Mouse (Mus musculus) adrenal gland, postnatal 36 days (tissue): ENCODE data around the gene Cacna1c. TPM values are rescaled to one million over a fixed set of nuclear protein-coding genes. Genes with fewer than 3 reads are reported as not detected.
"Not testable (repeated sequence)": the region's sequence is repeated elsewhere in the genome, so short reads cannot be mapped to it uniquely, and the experiment has no call there.

Experiments used
- DNase-seq, 2 experiments: peaks; one replicate each; pipeline ENCODE4 v3.0.0; 2021; ENCODE audit warnings: mixed read lengths in 1 of 2
- total RNA-seq, 2 experiments: library from RNA; stranded (reverse); gene quantifications; 2 replicates each; pipeline ENCODE4 v1.2.3; 2021

The Cacna1c gene
- total RNA-seq, 2 experiments from 2014 or later: 85.2 to 128 TPM

DNA sequence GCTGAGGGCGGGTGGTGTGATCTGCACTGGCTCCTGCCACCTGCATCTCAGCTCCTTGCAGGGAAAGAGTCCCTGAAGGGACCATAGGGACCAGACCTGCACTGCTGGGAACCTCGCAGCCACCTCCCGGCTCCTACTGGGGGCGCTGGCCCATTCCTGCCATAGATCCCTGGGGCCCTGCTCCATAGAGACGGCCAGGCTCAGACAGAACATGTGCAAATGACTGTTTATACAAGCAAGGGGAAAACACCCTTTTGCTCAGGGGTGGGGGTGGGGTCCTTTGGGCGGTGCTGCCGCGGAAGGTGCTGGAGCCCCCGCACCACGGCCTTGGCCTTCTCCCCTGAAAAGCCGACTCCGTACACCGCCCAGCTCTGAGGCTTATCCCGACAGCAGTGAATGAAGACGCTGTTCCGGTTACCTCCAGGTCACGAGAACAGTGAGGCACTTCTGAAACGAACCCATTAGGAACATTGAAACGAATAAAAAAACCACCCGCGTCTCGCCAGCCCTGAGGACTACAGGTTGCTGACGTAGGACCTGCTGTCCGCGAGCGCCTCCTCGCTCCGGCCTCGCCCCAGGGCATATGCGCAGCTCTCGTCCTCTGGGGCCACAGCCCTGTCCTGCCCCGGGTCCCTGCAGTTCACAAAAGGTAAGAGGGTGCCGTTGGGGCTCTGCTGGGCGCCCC lies 602.7 kb downstream of the Cacna1c start:
- DNase-seq: peak; percentile 16 to 24

DNA sequence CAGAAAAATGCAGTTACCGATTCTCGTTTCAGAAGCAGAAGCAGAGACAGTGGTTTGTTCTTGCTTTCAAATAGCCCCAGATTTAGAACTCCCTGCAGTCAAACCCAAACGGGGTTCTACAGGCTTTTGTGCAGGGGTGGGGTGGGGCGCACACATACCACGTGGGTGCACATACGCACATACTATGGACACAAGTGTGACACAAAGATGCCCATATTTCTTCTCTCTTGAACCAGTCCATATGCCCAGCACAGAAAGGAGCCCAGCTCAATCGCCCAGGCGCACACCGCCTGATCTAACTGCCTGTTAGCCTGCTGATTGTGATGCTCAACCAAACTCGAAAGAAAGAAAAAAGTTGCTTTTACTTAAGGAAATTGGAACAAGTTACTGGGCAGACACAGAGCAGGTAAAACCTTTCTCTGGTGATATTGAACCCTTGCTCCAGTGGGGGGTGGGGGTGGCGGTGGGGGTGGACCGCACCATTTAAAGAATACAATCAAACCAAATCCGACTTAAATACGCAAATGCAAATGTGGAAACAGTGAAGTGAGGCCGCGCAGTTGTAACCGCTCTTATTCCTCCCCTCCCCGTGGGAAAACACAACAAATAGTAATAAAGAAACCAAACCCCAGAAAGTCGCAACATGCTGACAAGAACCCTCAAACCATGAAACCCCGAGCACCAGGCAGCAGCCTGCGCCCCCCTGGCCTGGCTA lies 603.4 kb downstream of the Cacna1c start:
- no peak for DNase-seq

DNA sequence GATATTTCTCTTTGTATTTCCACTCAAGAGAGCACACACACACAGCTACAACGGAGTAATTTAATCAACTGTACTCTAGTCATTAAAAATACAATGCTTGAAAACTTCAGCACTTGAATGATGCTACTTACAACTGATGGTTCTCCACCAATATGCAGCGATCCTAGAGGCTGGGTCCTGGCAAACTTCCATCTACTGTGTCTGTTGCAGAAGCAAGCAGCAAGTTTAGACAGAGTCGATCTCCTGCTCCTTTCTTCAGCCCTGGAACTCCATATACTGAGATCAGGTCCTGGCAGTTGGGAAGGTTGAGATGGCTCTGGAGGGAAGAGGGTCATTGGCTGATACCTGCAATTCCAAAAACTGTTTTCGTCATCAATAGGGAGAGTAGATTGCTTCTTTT lies 617.5 kb downstream of the Cacna1c start:
- DNase-seq: not testable (repeated sequence)

DNA sequence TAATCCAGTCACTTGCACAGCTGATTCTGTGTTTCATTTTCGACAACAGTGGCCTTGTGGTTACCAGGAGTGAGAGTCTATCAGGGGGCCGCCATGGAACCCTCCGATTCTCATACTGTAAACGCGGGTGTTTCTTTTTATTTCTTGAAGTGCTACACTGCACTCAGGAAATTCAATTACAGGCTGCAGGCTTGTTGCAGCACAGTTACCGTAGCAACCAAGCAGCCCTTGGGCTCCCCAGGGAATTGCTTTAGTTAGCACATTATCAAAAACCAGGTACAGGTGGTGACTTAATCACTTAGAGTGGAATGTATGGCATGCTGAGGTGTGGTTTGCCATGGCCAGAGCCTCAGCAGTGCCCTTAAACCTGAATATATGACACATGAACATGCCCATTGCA lies 621.9 kb downstream of the Cacna1c start:
- DNase-seq: no peak

DNA sequence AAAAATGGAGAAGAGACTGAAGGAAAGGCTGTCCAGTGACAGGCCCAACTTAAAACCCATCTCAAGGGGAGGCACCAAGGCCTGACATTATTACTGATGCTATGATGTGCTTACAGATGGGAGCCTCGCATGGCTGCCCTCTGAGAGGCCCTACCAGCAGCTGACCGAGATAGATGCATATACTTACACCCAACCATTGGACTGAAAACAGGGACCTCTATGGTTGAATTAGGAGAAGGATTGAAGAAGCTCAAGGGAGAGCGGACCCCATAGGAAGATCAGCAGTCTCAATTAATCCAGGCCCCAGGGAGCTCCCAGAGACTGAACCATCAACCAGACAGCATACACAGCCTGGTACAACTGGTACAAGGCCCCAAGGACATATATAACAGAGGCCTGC lies 628.4 kb downstream of the Cacna1c start:
- no peak for DNase-seq

DNA sequence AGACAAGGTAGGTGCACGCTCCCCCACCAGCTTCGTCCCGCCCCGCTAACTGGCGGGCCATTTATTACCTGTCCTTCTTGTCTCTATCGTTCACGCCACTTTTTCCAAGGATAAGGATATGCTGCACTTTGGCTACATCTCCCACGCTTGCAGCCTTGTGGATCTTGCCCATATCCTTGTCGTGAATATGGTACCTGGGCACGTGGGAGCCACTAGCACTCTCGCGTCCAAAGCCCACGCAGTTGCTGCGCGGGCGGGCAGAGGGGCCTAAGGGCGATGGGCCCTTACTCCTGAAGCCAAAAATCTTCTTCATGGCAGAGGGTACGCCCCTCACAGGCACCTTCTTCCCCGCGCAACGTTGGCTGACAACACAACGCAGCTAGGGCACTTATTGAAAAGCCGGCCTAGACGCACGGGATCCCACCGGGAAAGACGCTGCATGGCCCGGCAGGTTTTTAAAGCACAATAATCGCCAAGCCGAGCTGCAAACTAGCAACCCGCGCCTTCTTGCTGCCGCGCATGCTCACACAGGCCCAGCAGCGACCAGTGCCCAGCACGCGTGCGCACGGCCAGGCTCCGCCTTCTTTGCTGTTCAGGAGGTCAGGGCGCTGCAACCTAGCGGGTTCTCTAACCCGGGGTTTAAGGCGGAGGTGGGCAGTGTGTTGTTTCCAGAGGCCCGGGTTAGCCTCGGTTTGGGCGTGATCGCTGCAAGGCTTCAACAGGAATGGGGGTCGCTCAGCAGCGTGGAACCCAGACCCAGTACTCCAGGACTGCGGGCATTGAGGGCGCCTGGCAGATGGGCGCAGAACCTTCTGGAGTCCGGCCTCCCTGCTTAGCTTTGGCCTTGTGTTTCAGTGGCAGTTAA lies 634.2 kb downstream of the Cacna1c start, which contains the start of gene Ankrd26:
TSS of gene Ankrd26 (minus strand) at position 482 of the 865 bp plus-strand sequence.
- DNase-seq: peak; percentile 96 to 97

DNA sequence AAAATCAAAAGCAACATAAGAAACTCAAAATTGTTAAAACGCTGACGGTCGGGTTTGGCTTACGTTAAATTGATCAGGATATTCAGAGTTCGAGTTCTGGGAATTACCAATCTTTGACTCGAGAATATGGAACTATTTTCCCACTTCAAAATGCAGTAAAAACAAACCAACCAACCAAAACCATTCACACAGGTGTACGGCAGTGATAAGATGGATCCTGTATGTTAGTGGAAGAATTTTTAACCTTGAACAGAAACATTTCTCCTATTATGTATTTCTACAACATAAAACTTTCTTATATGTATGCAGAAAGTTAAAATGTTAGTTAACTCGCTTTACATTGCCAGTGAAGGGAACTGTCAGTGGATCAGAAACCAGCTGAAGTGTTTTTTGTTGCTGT lies 635.0 kb downstream of the Cacna1c start:
- DNase-seq: no peak

DNA sequence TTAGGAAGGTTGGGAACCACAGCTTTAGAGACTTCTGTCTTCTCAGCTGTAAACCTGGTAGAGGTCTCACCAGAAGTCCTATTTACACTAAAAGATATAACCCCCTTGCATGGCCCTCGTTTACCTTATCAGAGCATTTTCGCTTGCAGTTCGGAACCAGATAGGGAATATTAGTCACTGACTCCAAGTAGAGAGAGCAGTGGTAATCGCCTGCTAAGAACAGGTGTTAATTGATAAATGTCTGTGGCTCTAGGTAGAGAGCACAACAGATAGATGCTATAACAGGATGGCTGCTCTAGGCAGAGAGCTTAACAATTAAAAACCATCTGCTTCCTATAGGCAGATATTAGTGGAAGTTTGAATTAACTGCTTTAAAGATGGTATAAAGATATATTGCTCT lies 657.6 kb downstream of the Cacna1c start:
- DNase-seq: no peak

Other genes starting within 250 kb of the Cacna1c start
- 10 to 100 TPM; 12.1 to 13.4 TPM for gene Dcp1b, start 21.2 kb downstream of the Cacna1c start, total RNA-seq
- not detected for gene Cacna2d4, start 40.1 kb upstream of the Cacna1c start, total RNA-seq
- under 1 TPM in 1 of 2 experiments, not detected in 1; 0.30 TPM for gene Lrtm2, start 134.3 kb upstream of the Cacna1c start, total RNA-seq
- 100 to 1,000 TPM; 200 to 209 TPM for gene Adipor2, start 221.3 kb upstream of the Cacna1c start, total RNA-seq